Mouse (Mus musculus): ENCODE measurements at regions not wholly inside any gene's neighbourhood (a gene's known extent, or its start where the extent isn't known, plus 50 kb on each side); places are given as distances from the start of the nearest gene placed in this dataset.

DNA sequence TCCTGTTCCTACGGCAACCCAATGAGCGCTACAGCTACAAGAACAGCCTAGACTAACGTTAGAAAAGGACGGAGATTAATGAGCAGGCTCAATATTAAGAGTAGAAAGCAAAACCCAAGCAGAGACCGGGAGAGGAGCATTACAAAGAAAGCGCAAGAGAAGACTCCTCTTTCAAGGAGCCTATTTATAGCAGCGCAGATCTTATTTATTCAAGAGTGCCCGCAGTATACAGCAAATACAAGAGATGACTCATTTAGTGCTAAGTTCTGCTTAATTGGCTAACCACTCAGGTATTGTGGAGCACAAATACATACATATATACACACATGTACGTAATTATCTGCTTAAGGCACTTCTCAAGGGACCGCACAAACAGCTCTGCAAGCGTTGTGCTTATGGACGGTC lies 377.2 kb downstream of the Gpd2 start:
- DNase-seq, result no peak

DNA sequence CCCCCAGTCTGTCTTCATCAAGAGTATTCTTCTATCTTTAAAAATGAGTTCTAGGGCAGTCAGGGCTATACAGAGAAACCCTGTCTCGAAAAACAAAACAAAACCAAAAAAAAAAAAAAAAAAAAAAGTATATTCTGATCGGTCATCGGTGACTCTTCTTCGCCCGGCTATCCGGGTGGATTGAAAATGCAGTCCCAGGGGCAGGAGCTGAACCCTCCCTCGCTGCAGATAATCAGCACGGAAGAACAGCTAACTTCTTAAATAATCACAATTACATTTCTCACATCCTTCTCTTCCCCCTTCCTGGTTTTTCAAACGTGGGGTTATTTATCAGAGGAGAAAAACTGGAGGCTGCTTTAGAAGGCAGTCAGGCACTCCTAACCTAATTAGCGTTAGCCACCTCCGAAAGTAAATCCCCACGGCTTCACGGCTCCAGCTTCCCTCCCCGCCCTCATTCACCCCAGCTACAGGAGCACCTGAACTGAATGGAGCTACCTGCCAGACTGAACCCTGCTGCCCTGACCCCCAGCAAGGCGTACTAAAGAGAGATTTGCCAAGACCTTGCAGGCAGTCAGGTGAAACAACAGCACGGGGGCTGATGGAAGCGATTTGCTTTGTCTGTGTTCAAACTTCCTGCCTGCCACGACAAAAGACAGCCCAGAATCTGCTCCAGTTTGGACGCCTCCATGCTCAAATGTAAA lies 379.2 kb downstream of the Gpd2 start:
- no peak for DNase-seq

DNA sequence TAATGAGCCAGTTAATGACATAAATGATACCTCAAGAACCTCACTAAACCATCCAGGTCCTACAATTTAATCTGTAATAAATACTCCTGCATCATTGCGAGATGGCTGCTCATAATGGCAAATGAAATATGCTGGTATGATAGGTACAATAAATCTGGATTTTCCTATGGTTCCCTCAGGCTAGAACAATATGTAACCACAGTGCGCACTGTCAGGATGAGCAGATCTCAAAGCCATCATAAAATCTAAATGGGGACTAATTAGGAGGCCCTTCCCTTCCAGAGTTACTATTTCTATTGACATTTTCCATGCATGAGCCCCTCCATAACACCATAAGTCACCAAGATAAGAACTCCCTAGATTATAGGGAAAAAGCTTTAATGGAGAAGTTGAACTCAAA lies 379.8 kb downstream of the Gpd2 start:
- no peak for DNase-seq

DNA sequence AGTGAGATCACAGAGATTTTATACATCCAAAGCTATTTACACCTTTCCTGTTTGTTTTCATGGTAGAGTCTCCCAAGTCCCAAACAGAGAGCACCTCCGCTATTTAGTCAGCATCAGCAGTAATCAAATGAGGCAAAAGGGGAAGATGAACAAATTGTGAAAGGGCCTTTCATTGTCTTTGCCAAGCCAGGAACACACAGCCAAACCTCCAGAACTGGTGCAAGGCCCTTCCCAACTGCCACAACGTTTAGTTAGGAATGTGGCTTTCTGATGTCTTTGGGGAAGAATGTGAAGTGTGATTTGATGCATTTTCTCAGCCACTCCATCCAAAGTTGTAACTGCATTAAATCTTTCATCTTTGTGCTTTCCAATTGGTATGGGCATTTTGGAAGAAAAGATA lies 353.6 kb upstream of the Galnt5 start:
- no peak for DNase-seq

DNA sequence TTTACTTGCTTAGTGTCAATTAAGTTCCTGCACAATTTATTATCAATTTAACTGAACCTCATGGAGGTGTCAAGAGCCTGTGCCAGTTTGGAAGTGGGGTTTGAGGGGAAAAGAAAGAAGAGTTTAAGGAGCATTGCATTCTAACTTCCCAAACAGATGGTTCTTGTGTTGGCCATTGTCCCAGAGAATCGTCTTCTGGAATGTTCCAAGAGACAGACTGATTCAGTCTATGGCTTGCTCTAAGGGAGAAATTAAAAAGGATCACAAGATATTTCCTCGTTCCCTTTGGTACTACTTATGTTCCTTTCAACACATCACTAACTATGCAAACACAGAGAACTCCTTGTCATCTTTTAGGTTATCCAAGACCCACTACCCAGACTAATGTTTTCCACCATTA lies 353.1 kb upstream of the Galnt5 start:
- DNase-seq, result no peak

DNA sequence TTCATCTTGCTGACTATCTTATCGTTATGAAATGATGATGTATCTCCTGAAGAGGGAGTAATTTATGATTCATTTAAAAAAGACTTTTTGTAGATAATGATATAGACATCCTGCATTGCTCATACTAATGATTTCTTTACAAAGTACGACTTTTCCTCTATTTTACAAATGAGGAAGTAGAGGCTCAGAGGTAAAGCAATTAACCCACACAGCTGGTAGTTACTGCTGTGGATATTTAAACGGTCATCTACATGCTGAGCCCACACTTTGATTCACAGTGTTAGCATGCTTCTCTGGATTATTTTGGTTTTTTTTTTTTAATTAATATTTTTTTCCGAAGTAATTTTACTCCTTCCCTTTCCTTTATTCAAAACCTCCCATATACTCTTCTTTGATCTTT lies 348.7 kb upstream of the Galnt5 start:
- no peak for DNase-seq

DNA sequence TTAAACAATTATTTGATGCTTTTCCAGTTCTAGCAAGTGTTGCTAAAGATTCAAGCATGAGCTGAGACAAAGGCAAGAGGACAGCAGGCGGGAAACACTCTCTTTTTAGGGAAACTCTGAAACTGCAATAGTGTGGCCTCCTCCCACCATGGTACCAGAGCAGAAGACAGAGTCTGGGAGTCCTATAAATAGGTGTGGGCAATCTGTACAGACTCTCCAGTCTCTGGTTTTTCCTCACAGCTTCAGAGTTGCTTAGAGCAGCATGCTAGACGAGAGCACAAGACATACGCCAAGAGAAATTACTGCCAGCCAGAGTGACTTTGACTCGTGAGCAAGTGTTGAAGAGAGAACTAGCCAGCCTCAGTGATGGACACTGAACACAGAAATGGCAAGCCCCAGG lies 340.3 kb upstream of the Galnt5 start:
- no peak for DNase-seq

DNA sequence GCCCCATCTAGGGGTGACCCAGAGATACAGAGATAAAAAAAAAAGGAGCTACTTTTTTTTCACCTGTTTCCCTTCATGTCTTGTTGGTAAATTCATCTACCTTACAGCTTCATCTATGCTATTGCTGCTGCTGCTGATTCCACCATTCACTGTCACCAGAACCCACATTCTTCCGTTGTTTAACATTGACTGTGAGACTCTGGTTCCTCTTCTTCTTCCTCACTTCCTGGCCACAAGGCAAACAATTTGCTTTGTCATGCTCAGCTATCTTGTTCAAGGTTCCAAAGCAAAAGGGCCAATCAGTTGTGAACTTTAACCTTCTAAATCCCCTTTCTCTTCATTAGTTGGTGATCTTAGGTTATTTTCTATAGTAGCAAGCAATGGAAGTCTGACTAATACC lies 335.8 kb upstream of the Galnt5 start:
- DNase-seq, result no peak

DNA sequence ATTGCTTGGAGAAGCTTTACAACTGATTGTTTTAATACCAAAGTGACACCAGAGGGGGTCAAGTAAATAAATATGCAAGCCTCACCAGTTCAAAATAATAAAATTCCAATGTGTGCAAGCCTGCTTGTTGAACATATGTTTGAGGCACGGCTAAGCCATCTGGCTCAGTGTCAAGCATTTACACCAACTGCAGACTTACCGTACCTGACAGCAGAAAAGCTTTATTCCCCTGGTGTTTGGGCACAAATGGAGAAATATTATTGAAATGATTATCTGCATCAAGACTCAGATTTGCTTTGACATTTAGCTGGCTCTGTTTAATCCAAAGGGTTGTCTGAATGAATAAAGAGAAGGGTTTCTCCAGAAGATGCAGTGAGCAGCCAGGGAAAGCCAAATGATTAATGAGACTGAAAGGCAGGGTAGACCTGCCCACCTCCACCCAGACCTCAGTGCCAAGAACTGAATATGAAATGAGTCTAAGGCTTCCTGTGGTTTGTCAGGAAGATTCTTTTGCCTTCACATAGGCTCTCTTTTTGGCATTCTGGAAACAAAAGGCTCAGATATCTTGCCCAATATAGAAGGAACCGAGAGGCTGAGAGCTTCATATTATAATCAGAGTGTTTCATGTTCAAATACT lies 325.6 kb upstream of the Galnt5 start:
- no peak for DNase-seq

DNA sequence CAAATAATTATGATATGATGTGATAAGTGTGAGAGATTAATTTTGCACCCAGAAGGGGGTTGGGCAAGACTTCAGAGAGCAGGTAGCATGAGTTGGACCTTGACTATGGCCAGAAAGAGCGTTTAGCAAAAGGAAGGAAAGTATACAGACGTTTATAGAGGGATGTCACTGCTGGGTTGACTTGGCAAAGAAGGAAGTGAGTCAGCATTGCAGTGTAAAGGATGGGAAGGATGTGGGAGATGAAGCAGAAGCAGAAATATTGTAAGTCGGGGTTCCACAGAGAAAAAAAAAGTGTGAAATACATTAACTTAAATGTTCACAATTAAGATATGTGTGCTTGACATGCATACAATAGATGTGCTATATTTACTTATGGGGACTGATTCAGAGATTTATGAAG lies 307.8 kb upstream of the Galnt5 start:
- DNase-seq, result no peak

DNA sequence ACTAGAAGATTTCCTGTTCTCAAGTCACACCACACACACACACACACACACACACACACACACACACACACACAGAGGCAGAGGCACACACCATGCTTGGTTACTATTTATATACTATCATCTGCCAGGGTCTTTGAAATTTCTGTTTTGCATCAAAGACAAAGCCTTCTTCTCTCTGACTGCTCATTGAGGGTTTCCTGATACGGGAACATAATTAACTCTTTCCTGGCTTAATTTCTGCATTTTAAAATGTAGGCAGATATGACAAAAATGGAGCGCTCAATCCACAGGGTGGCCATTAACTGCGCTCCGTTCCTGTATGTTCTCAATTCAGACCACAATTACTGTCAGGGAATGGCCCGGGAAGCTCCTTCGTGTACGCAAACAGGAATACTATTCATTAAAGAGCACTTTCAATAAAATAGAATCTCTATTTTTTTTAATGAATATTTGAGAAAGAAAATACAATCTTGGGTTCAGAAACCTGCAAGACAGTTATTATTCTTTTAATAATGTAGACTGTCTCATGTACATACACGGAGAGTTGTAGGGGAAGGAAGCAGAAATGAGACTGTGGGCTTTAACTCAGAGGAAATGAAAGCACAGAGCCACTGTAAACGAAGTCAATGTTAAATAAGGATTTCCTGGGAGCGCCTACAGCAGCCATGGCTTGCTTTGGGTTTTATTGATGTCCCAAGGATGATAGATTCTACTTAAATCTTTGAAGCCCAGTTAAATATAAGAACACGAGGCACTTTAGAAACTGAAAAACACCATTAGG lies 300.5 kb upstream of the Galnt5 start:
- DNase-seq, result no peak

DNA sequence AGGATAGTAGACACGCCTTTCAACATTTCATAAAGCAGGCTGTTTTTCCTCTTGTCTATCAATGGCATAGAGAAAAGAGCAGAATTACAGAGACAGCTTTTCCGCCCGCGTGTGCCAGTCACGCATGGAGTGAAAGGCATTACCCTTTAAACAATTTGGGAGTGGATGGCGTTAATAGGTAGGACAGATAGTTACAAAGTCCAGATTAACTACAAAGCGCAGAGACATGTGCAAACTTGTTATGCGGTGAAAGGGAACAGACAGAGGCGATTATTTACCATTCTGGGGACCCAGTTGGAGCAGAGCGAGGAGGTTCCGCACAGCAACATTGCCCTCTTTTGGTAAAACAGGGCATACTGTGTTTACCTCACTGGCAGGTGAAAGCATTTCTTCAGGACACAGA lies 299.0 kb upstream of the Galnt5 start:
- DNase-seq, result peak; percentile 9

DNA sequence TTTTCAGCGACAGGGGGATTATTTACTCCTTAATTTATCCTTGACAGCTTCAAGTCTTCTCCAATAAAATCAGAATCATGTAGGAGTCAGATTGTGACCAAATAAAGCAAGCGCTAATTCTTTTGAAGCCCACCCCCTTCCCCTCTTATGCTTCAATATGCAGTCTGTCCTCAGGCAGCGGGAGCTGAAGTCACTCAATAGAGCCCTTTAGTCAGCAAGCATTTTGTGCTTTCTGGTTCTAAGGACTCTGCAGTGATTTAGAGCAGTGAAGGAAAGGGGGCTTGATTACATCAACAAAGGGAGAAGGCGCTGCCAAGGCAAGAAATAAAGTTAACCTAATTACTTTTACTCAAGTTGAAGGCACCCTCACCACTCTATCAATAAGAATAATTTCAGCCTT lies 298.5 kb upstream of the Galnt5 start:
- DNase-seq, result no peak

DNA sequence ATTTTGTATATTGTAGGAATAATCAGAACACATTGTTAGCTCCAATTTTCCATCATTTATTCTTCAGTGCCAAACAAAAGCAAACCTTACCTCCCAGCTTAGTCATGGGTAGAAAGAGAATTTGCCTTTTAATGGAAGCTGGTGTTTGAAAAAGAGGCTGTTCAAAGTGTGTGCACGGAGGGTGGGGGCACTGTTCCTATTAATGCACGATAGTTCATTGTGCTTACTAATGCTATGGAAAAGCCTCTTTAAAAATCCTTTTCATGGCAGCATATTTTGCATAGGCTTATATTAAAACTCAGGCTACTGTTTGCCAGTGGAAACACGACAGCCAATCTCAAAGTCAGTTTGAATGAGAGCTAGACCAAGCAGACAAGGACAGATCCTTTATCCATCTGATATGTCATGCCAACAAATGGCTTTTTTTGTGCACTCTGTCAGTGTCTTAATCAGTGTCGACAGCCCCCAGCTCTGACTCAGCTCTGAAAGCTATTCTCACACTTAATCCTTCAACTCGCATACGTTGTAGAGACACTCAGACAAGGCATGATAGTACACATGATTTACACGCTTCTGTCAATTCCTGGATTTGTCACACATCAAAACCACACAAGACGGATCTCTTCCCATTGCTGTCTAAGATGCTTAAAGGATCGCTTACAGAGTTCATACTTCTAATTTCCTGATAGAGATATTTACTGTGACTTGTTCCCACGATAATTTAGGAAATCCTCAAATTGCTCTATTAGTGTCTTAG lies 280.8 kb upstream of the Galnt5 start:
- no peak for DNase-seq

Measured in kidney, adult 11 months (tissue).